Mouse (Mus musculus) gonadal fat pad, adult 2 months (tissue): ENCODE data around the gene Zc3h12c. TPM values are rescaled to one million over a fixed set of nuclear protein-coding genes. Genes with fewer than 3 reads are reported as not detected.
"Not testable (repeated sequence)": the region's sequence is repeated elsewhere in the genome, so short reads cannot be mapped to it uniquely, and the experiment has no call there.

Experiments
- DNase-seq: peaks from one replicate; pipeline ENCODE4 v3.0.0-alpha.2; 2012; ENCODE audit warnings: low read depth
- polyA plus RNA-seq: library from polyadenylated mRNA; depleted of rRNA; stranded (reverse); fragments of >200 nt; gene quantifications from 2 replicates; pipeline ENCODE4 v1.2.3, GENCODE M21; 2012; rRNA removed

Gene Zc3h12c
- polyA plus RNA-seq, 1 experiment: 2.9 TPM

GRCm38 (mm10) chr9:52102060-52102844, 66.1 kb downstream of the Zc3h12c start:
- no peak for DNase-seq

GRCm38 (mm10) chr9:52100426-52100825, 67.9 kb downstream of the Zc3h12c start:
- DNase-seq: no peak

GRCm38 (mm10) chr9:52098600-52098999, 69.8 kb downstream of the Zc3h12c start:
- no peak for DNase-seq

GRCm38 (mm10) chr9:52097386-52097785, 71.0 kb downstream of the Zc3h12c start:
- DNase-seq: no peak

- no peak for DNase-seq
Measured at GRCm38 (mm10) chr9:52095666-52096065, 72.7 kb downstream of the Zc3h12c start.

- DNase-seq: no peak
Measured at GRCm38 (mm10) chr9:52094471-52094980, 73.8 kb downstream of the Zc3h12c start.

- no peak for DNase-seq
Measured at GRCm38 (mm10) chr9:52094016-52094415, 74.4 kb downstream of the Zc3h12c start.

GRCm38 (mm10) chr9:52093108-52093507, 75.3 kb downstream of the Zc3h12c start:
- DNase-seq: peak; percentile 40

GRCm38 (mm10) chr9:52092311-52092710, 76.1 kb downstream of the Zc3h12c start:
- DNase-seq: no peak

- peak; percentile 86 for DNase-seq
Measured at GRCm38 (mm10) chr9:52091752-52092151, 76.6 kb downstream of the Zc3h12c start.

- DNase-seq: no peak
Measured at GRCm38 (mm10) chr9:52082414-52082813, 86.0 kb downstream of the Zc3h12c start.

- no peak for DNase-seq
Measured at GRCm38 (mm10) chr9:52081979-52082378, 86.4 kb downstream of the Zc3h12c start.

GRCm38 (mm10) chr9:52077692-52078091, 90.7 kb downstream of the Zc3h12c start:
- no peak for DNase-seq

- DNase-seq: no peak
Measured at GRCm38 (mm10) chr9:52076089-52076488, 92.3 kb downstream of the Zc3h12c start.

- no peak for DNase-seq
Measured at GRCm38 (mm10) chr9:52072202-52072601, 96.2 kb downstream of the Zc3h12c start.

- DNase-seq: not testable (repeated sequence)
Measured at GRCm38 (mm10) chr9:52071352-52071751, 97.0 kb downstream of the Zc3h12c start.

GRCm38 (mm10) chr9:52070052-52070451, 98.3 kb downstream of the Zc3h12c start:
- no peak for DNase-seq

Other genes starting within 250 kb of the Zc3h12c start
- 36.0 and 43.0 TPM in 2 replicates for gene Fdx1, start 205.0 kb downstream of the Zc3h12c start, polyA plus RNA-seq
- 21.2 and 26.4 TPM in 2 replicates for gene Rdx, start 121.4 kb downstream of the Zc3h12c start, polyA plus RNA-seq